Mouse (Mus musculus) NIH3T3 (cell line): ENCODE measurements around the gene 5031439G07Rik.
"Not testable (repeated sequence)": the region's sequence is repeated elsewhere in the genome, so short reads cannot be mapped to it uniquely, and the experiment has no call there.

Experiments
- DNase-seq: peaks from one replicate; pipeline ENCODE4 v3.0.0-alpha.2; 2012; ENCODE audit warnings: low read depth

Gene 5031439G07Rik

GRCm38 (mm10) chr15:84953259-84953658, 35.1 kb downstream of the 5031439G07Rik start:
- DNase-seq = no peak

DNA sequence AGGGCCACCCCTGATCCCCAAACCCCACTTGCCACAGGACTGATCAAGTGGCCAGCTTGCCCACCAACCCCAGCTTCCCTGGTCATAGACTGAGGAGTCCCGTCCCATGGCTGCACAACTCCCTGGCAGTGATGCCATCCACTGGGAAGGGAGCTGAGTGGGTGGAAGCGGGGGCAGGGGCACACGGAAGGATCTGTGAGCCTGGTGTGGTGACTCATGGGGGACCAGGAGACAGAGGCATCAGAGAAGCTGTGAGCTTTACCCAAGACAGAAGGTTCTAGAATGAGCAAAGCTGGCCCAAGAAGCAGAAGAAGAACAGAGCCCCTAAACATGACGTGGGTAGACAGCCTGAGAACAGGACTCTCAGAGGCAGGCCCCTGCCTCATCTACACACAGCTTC, 38.3 kb downstream of the 5031439G07Rik start:
- no peak for DNase-seq

GRCm38 (mm10) chr15:84948990-84949389, 39.4 kb downstream of the 5031439G07Rik start:
- DNase-seq = no peak

GRCm38 (mm10) chr15:84944319-84944718, 44.0 kb downstream of the 5031439G07Rik start:
- DNase-seq = peak; percentile 23

DNA sequence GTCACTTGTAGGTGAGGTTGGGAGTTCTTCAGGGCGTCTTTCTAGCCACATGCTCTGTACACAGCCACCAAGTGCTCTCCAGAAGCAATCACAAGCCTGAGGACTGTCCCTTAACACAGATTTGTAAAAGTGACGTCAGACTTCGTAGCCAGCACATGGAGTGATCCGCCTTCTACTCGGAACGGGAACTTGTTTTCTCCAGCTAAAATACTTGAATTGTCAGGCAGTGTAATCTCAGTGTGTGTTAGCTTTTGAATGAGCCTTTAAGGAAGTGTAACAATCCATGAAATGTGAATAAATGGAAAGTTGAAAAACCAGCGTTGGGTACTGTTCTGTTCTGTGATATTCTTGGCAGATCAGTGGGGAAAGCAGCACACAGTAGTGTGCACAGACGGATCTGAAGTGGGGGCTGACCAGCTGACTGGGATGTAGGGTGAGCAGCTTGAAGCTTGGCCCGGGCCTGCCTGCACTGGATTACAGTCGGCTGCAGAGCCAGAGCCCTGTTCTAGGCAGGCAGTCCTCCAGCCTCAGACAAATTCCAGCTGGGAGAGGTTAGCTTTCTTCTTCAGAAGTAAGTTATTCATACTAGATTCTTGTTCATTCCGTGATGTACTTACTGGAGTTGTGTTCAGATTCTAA, 45.6 kb downstream of the 5031439G07Rik start:
- DNase-seq = no peak

GRCm38 (mm10) chr15:84940102-84940501, 48.2 kb downstream of the 5031439G07Rik start:
- no peak for DNase-seq

DNA sequence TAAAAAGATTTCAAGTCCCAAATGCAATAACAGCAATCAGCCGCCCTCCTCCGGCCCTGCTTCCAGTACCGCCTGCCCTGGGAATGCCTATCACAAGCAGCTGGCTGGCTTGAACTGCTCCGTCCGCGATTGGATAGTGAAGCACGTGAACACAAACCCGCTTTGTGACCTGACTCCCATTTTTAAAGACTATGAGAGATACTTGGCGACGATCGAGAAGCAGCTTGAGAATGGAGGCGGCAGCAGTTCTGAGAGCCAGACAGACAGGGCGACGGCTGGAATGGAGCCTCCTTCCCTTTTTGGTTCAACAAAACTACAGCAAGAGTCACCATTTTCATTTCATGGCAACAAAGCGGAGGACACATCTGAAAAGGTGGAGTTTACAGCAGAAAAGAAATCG, 53.5 kb downstream of the 5031439G07Rik start:
- no peak for DNase-seq

DNA sequence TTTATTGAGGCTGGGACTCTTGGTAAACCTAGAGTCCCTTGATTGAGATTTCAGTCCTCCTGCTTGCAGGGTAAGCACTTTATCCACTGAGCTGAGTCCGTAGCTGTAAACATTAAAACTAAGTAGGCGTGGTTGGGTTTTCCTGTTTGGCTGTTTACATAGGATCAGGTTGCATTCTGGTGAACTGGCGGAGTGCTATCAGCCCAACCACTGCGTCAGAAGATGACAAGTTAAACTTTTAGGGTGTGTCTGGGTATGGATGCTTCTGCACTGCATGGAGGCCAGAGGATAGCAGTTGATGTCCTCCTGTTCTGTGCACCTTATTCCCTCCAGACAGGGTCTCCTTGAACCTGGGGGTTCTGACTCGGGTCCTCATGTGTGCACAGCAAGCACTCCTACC, 56.0 kb downstream of the 5031439G07Rik start:
- DNase-seq = no peak

DNA sequence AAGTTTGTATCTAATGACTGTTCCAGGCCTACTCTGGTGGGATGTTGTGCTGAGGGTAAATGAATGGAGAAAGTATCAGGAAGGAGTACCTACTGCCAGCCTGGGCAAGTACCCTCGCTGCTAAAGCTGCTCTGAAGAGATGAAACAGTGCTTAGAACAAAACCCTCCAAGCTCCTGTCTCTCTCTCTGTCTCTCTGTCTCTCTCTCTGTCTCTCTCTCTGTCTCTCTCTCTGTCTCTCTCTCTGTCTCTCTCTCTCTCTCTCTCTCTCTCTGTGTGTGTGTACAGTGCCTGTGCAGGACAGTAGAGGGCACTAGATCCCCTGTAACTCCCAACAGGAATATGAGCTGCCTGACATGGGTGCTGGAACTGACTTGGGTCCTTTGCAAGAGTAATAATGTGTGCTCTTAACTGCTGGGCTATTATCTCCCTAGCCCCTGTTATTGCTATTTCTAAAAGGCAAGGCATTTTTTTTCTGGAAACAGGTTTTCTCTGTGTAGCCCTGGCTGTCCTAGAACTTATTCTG, 62.8 kb downstream of the 5031439G07Rik start:
- peak; percentile 74 for DNase-seq

DNA sequence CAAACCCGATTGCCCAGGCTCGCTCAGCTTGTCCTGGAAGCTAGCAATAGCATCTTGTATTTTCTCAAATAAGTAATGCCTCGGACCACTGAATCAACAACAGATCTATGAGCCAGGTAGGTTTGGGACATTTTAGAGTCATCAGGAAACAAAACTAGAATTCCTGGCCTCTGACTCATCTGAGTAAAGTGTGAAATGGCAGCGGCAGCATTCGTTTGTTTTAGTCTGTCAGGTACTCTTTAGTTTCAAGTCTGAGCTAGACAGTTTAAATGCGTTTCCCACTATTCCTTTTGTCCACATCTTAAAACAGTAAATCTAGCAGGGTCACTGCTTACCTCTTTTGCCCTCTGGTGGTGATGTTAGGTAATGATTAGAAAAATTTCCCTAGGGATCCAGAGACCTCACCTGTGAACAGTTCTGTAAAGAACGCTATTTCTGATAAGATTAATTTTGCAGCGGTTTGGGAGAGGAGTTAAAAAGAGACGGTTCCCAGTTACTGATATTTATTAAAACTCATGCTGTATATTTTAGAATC, 63.5 kb downstream of the 5031439G07Rik start:
- peak; percentile 75 for DNase-seq

GRCm38 (mm10) chr15:84923508-84924181, 64.7 kb downstream of the 5031439G07Rik start:
- peak; percentile 27 for DNase-seq

DNA sequence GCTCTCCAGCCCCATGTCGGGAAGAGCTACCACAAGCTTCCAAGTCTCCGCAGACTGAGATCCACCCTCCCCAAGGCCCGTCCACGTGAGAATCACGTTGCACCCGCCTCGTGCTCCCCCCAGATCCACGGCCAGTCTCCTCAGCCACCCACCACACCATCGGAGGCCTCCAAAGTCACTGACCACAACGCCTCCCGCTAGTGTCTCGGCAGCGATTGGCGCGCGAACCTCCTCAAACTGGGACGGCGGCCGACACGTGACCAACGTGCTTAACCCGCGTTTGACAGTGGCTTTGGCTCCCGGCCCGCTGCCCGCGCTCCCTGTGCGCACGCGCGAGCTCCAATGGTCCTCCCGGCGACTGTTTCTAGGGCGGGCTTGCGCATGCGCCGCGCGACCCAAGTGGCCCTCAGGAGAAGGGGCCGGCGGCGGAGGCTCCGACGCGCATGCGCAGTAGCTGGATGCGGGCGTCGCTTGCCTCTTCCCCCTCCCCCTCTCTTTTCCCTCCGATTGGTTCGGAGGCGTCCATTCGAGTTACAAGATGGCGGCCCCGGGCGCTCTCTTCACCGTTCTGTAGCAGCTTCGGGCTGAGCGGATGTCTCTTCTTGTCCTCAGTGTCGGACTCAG, 65.4 kb downstream of the 5031439G07Rik start, which contains the start of gene Nup50:
Gene Nup50, plus strand, starts transcription at position 528 of the 624 bp plus-strand sequence.
- DNase-seq = peak; percentile 100

DNA sequence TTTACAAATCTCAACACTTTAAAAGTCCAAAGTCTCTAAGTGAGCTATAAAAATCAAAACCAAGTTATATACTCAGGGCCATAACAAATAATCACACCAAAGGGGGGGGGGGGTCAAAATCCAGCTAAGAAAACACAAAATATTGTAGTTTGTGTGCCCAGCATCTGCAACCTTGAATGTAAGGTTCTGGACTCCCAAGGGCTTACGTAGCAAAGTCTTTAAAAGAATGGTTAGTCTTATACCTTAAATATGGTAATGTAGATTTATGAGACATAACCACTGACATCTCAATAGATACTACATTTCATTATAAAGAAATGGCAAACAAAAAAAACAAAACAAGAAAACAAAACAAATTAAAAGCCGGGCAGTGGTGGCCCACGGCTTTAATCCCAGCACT, 68.4 kb downstream of the 5031439G07Rik start, which contains the start of gene Gm29666:
Gene Gm29666, minus strand, starts transcription at position 101 of the 400 bp plus-strand sequence.
- DNase-seq = no peak

GRCm38 (mm10) chr15:84913201-84913600, 75.2 kb downstream of the 5031439G07Rik start:
- no peak for DNase-seq

GRCm38 (mm10) chr15:84903843-84904385, 84.4 kb downstream of the 5031439G07Rik start:
- DNase-seq = no peak

GRCm38 (mm10) chr15:84898077-84898476, 90.3 kb downstream of the 5031439G07Rik start:
- DNase-seq = no peak

- no peak for DNase-seq
Observed at GRCm38 (mm10) chr15:84896664-84897063, 91.7 kb downstream of the 5031439G07Rik start.

GRCm38 (mm10) chr15:84896216-84896615, 92.1 kb downstream of the 5031439G07Rik start:
- DNase-seq = not testable (repeated sequence)
